Mouse (Mus musculus): ENCODE measurements around the gene Ica1. TPM values are rescaled to one million over a fixed set of nuclear protein-coding genes. Genes with fewer than 3 reads are reported as not detected.

Ica1 gene
- total RNA-seq, 1 experiment from 2014 or later, result 22.6 TPM

DNA sequence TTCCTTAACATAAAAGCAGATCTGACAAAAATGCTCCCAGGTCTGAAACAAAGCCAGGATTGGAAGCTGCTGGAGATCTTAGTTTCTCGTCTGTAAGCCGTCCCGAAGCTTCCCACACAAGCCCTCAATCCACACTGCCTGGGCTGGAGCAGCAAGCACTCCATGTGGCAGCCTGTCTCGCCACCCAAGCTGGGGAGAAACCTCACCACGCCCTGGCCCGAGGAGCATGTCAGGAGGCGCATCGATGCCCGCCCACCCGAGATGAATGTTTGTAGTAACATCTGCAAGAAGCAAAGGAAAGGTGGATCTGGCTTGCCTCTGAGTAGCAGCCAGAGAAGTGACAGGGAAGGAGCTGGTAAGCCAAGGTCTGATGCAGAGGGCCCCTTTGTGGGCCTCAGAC, 133.6 kb downstream of the Ica1 start:
- DNase-seq, result no peak

DNA sequence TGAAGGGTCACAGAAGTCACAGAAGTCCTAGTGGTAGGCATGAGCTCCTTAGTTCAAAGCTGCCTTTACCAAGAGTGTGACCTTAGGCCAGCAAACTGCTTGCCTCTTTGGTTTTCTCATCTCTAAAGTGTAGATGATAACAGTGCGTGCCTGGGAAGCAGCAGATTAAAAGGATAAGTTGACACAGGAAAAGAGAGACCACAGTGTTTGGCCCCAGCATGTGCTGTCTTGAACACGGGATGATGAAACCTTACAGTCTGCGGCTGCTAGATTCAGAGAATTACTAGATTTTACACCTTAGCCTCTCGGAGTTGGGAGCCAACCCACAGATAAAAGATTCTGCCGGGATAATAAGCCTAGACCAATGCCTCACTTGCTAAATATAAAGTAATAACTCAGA, 137.4 kb downstream of the Ica1 start:
- DNase-seq, result no peak

DNA sequence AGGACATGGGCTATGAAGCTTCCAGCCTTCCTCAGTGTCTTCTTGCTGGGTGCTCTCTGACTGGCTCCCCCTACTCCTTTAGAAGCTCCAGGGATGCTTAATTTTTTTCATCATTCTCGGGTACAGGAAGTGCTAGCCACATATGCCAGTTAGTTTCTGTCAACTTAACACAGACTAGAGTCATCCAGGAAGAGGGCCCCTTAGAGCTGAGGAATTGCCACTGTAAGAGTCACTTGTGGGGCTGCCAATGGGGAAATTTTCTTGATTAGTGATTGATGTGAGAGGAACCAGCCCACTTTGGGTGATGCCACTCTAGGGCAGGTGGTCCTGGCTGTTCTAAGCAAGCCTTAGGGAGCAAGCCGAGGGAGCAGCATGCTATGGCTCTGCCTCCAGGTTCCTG, 138.8 kb downstream of the Ica1 start:
- DNase-seq, result no peak

DNA sequence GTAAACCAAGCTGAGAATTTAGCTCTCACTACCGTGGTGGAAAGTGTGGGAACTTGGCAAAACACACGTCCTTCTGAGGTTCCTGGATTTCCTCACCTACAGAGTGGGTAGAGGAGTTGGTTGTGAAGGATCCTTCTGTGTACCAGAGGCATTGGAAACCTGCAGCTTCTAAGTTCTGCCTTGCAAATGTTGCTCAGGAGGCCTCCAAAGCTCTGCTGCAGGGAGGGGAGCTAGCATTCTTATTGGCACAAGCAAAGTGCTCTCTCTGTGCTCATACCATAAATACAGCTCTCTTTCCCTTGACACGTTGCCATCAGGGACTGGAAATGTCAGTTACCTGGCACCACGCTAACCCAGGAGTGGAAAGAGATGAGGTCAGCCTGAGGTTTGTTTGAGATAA, 139.4 kb downstream of the Ica1 start:
- DNase-seq, result no peak

DNA sequence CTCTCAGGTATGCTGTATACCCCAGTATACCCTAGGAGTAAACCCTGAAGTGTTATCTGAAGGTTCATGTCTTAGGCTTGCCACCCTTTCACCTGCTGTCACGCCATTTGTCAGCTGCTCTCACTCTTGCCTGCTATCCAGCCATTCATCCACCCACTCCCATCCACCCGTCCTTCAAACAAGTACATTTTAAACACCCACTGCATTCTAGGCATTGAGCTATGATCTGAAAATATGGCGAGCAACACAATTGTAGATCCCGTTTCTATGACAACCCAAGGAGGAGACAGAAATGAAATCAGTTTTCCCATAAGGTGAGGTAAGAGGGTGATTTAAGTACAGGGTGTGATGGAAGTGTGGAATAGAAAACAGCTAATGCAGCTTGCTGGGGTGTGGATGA, 140.2 kb downstream of the Ica1 start:
- no peak for DNase-seq

DNA sequence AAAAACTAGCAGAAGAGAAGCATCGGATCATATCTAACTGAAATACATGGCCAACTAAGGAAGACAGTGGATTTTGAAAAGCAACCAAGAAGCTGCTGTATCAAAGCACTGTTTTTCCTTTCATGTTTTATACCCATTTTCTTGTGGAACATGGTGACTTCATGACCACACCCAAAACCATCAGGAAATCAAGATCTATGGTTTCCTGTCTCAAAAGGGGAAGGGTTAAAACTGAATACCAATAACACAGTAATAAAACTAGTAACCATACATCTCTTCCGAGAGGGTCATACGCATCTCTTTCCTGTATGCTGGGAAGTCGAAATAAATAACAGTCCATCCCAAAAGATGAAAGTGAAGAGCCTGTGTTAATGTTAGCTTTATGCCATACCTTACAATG, 145.6 kb downstream of the Ica1 start:
- no peak for DNase-seq

DNA sequence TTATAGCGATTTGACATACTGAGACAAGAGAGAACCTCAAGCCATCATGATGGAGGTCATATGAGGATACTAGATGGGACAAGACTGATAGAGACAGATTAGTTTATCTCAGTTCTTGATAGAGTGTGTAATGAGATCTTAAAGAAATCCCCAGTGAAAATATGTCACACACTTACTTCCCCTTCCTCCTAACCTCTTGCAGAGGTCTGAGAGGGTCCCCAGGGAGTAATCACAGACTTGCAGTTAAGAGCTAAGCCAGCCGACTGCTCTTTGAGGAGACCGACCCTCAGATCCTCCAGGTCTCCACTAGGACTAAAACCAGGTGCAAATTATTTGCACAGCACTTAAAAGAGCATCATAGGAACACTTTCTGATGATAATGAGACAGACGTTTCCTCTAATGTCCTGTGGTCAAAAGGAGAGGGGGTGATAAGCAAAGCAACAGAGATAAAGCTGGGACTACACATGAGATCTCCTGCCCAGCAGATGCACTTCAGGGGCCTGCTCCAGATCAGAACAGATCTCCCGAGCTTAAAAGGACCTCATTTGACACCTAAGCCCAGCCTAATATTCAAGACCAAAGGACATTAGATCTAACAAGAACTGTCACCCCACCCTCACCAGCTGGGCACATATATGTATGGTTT, 146.2 kb downstream of the Ica1 start:
- no peak for DNase-seq

DNA sequence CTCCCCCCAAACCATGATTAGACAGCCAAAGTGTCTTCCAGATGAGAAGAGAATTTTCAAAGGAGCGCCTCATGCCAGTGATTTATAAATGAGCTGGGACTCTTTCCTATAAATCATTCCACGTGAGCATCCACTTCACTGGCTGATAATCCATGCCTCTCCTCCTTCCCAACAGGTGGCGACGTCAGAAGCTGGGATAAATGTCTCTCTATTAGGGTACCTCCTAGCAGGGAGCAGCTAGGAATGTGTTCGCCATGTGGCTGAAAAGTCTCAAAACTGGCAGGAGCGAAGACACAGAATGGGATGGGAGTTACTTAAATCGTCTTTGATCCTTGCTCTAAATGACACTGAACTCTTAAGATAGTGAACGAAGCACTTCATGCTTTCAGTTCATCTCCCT, 146.9 kb downstream of the Ica1 start:
- no peak for DNase-seq

DNA sequence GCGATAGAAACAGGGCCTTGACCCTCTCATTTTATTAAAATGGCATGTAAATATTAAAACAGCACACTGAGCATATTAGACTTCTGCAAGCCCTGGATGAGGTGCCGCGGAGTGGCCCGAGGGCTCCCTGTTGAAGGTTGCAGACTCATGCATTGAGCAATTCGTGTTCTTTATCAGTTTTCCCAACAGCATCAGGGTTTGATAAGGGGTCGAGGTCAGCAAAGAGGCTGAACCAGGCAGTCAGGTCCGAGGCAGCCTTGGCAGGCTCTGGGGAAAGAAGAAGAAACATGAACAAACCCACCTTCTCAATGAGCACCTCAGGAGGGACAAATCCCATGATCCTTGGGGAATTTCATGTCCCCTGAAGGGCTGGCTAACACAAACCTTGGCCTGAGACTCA, 147.8 kb downstream of the Ica1 start:
- peak; percentile 21 for DNase-seq

DNA sequence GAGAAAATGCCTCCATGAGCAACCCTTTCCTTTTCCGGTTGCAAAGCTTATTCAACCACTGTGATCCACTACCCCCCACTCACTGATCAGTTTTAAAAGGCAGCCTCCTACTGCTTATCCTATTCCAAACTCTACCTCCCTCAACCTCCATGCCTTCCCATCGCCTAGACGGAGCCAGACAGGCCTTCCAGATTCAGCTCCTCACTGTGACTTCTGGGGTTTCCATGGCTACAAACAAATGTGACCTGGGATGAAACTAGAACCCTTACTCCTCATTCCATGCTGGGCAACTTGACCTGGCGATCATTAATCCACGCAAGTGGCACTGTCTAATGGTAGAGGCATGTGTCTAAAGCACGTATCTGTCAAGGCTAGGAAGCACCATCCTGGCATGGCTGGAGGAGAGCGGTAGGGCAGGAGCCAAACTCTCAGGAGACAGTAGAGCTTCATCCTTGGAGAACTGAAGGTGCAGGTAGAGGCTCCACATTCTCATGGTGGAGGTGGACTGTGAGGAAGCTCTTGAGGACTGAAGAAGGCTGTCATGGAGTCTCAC, 149.5 kb downstream of the Ica1 start:
- DNase-seq, result no peak

DNA sequence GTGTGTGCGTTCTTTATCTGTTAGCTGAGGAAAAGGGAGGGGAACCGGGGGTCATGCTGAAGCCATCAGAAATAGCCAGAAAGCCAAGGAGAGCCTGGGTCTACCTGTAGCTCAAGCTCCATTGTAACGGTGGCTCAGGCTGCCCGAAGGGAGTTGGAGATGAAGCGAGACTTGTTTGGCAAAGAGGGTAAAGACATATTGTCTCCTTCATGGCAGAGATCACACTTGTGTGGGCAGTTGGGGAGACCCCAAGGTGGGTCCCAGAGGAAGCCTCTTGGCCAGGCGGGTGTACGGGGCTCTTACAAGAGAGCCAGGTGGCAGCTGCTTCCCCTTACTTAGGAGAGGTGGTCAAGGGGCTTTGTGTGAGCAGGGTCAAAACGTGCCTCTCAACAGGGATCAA, 150.1 kb downstream of the Ica1 start:
- DNase-seq, result no peak

DNA sequence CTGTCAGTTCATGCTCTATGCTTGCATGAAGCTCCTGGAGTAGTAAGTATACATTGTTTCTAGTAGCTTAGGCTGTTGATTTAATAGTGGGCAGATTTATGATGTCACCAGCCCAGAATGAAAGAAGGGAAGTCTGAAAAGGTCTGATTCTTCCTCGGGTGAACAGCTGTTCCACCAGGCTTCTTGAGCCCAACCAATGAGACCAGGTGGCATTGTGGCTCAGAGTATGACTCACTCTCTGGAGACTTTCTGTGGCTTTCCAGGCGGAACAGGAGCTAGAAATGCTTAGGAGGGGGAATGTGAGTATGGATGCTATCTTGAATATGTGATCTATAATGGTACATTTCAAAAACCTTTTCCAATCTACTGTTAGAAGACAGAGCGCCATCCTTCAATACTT, 155.2 kb downstream of the Ica1 start:
- DNase-seq, result no peak

DNA sequence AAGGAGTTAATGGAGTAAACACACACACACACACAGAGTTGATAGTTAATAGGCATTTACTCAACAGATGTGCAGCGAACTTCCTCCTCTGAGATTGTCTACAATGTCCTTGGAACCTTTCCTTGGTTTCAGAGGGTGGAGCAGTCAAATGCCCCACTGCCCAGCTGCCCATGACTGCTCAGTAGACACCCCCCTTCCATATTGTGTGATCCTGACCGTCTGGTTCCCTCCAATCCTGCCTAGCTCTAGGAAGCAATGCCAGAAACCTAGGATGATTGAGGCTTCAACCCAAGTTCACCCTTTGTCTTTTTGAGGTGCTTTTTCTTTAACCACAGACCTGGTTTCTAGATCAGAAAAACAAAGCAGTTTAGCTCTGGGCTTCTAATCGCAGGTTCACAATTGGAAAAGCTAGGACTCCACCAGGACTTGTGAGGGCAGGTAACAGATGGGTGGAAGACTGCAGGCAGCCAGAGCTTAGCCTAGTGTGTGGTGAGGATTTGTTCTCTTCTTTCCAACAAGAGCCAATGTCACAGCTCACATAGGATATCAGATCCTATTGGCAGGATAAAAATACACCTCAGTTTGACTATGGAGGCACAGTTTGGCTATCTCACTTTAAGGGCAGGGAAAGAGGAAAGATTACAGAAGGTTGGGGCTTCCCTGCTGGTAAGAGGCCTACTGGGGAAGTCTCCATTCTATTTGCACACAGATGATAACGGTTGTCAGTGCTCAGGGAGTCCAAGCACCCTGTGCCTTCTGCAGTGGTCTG, 158.5 kb downstream of the Ica1 start:
- DNase-seq, result no peak

DNA sequence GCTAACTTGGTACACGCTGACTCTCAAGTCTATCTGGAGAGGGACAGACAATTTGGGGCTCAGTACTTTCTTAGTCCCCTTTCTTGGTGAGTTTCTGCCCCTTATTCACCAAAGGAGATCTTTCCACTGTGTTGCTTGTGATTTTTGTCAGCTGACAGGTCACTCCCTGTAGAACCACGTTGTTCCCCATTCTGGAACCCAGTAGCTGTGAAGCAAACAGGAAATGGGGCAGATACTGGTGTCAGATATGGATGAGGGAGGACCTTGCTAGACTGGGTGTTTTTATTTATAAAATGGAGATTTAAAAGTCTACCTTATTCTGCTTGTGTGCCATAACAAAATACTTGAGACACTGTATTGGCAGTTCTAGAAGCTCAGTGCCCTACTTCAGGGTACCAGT, 160.9 kb downstream of the Ica1 start:
- DNase-seq, result no peak

DNA sequence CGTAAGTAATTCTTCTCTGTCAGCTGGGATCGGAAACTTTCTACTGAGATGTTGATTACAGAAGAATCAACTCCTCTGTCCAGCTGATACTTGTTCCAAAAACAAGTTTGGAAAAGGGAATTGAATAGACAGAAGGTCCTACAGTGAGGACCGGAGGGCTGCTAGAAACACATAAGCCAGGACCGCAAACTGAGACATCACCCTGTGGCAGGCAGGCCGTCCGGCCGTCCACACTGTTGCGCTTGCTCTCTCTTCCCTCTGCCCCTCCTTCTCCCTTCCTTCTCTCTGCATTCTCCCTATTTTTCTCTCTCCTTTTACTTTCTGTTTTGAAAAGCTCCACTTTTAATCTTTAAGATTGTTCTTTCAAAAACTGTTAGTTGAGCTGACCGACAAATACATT, 186.6 kb downstream of the Ica1 start:
- DNase-seq, result no peak

DNA sequence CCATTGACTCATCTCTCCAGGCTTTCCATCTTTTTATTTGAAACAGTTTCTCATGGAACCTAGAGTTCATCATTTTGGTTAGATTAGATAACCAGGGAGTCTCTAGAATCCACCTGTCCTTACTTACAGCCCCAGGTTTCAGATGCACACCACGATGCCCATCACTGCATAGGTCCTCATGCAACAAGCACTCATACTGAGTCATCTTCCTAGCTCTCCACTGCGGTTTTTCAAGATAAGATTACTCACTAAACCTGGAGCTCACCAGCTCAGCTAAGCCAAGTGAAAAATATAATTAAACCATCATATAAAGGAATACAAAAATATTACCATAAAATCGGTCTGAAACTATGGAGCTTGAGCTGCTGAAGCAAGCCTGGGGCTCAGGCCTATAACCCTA, 194.4 kb downstream of the Ica1 start:
- DNase-seq, result no peak

DNA sequence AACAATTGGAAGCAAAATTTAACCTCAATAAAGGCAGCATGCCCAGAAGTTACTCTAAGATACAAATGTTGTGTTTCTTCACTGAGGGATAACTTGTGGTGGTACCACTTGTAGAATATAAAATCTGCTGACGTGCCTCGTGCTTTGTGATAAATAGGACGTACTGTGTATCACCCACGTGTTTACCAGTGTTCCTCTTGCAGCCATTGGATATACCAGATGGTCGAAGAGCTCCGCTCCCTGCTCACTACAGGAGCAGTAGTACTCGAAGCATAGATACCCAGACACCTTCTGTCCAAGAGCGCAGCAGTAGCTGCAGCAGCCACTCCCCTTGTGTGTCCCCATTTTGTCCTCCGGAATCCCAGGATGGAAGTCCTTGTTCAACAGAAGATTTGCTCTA, 195.9 kb downstream of the Ica1 start:
- no peak for DNase-seq

Other genes with a start within 250 kb of the Ica1 start
- 0.56 and 1.5 TPM in 2 replicates for gene Nxph1, start 169.9 kb upstream of the Ica1 start, total RNA-seq (2021)